Mouse (Mus musculus) intestine, postnatal 0 days (tissue): Measurements from ENCODE around the gene Arhgap22. TPM values are rescaled to one million over a fixed set of nuclear protein-coding genes. Genes with fewer than 3 reads are reported as not detected.

Experiments used
- ATAC-seq: fragments of 200-750 bp; cut with Nextera tagmentation; 2 replicates; pipeline ENCODE4 v1.8.0; 2017; ENCODE audit warnings: mild to moderate bottlenecking, moderate TSS enrichment, moderate library complexity
- H3K27ac ChIP-seq: fragments of 300-500 bp; sonication (generic); 2 replicates; pipeline ENCODE4 v1.5.1; 2014; ENCODE audit warnings: mild to moderate bottlenecking, low read depth, low read length, moderate library complexity
- H3K27me3 ChIP-seq: fragments of 300-500 bp; sonication (generic); replicated peaks from 2 replicates; pipeline ENCODE4 v1.6.1; 2014; ENCODE audit warnings: low read length, mixed read lengths; ENCODE audit not compliant: control insufficient read depth, insufficient read depth
- H3K36me3 ChIP-seq: fragments of 300-500 bp; sonication (generic); 2 replicates; pipeline ENCODE4 v1.6.1; 2014; ENCODE audit warnings: mild to moderate bottlenecking, moderate library complexity; ENCODE audit not compliant: control insufficient read depth, insufficient read depth
- H3K4me1 ChIP-seq: fragments of 300-500 bp; sonication (generic); replicated peaks from 2 replicates; pipeline ENCODE4 v1.6.1; 2014; ENCODE audit warnings: antibody characterized with exemption, low read length, mixed read lengths; ENCODE audit not compliant: control insufficient read depth, insufficient read depth
- H3K4me2 ChIP-seq: fragments of 300-500 bp; sonication (generic); replicated peaks from 2 replicates; pipeline ENCODE4 v1.6.1; 2014; ENCODE audit warnings: low read depth, mild to moderate bottlenecking, moderate library complexity
- H3K4me3 ChIP-seq: fragments of 300-500 bp; sonication (generic); 2 replicates; pipeline ENCODE4 v1.5.1; 2014; ENCODE audit warnings: low read depth, low read length
- H3K9ac ChIP-seq: fragments of 300-500 bp; sonication (generic); 2 replicates; pipeline ENCODE4 v1.6.1; 2014; ENCODE audit warnings: mild to moderate bottlenecking, low read depth, low read length
- H3K9me3 ChIP-seq: fragments of 300-500 bp; sonication (generic); 2 replicates; pipeline ENCODE4 v1.6.1; 2016; ENCODE audit warnings: mixed run types; ENCODE audit not compliant: control insufficient read depth
- CTCF ChIP-seq: sonication (generic); IDR thresholded peaks from 2 replicates; pipeline ENCODE4 v1.5.1; 2016; ENCODE audit warnings: low read depth, mild to moderate bottlenecking, control low read depth, antibody characterized with exemption, moderate library complexity
- WGBS: fragments of 180-500 bp; shearing (Covaris S2); extraction: QIAGEN DNeasy Blood & Tissue Kit; methylation state at CpG from one replicate; pipeline ENCODE4 v1.1.7; 2014; 5-methylcytosine and 5-hydroxymethylcytosine counted together
- polyA plus RNA-seq: library from polyadenylated mRNA; unstranded; fragments of >200 nt; fragmentation: Nextera tagmentation; extraction: Ambion mirVana; gene quantifications from 2 replicates; pipeline ENCODE4 v1.2.1, GENCODE M21; 2015

Arhgap22 gene
- polyA plus RNA-seq, 1 experiment from 2014 or later = 1.9 TPM

DNA sequence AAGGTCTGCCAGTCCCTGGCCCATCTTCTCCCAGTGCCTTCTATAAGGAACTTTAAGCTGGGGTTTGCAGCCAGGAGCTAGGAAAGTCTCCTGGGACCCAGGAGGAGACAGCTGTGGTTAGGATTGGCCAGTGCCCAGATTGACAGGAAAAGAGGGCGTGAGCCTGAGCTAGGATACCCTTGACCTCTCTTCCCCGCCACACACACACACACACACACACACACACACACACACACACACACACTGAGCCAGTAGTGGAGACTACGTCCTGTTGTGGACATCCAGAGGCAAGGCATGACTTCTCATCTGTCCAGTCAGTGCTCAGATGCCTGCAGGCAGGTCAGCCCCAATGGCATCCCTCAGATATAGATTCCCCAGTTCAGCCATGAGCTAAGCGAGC lies 147.7 kb downstream of the Arhgap22 start:
- H3K4me1 ChIP-seq = no peaks in the 10 kb centered on the region
- no peak for TF ChIP-seq CTCF

GRCm38 (mm10) chr14:33362122-33362521 lies 148.3 kb downstream of the Arhgap22 start:
- no peak for TF ChIP-seq CTCF
- Histone ChIP-seq H3K36me3 (no peaks in the 10 kb centered on the region), H3K4me3 (no peak overlapping the region), H3K4me1 (no peaks in the 10 kb centered on the region), H3K27me3 (peaks cover 7% of the 10 kb centered on the region; the same call in 1 of the 2 replicates), H3K27ac (no peak overlapping the region), H3K9ac (no peak overlapping the region), H3K9me3 (no peaks in the 10 kb centered on the region), H3K4me2 (no peak overlapping the region)
- WGBS = 32% methylated on average over 14 of the region's 14 CpGs
- no peak for ATAC-seq

More for the DNA sequence above, 147.7 kb downstream of the Arhgap22 start:
- 55% methylated on average over 4 of the region's 4 CpGs for WGBS
- no peaks in the 10 kb centered on the region for H3K36me3 ChIP-seq
- H3K9ac ChIP-seq = no peak overlapping the region
- no peak overlapping the region for H3K4me2 ChIP-seq
- peaks cover 7% of the 10 kb centered on the region; the same call in 1 of the 2 replicates for H3K27me3 ChIP-seq
- H3K9me3 ChIP-seq = no peaks in the 10 kb centered on the region
- no peak overlapping the region for H3K4me3 ChIP-seq
- ATAC-seq = no peak
- no peak overlapping the region for H3K27ac ChIP-seq

GRCm38 (mm10) chr14:33362807-33363206 lies 149.0 kb downstream of the Arhgap22 start:
- no peak for TF ChIP-seq CTCF
- Histone ChIP-seq H3K4me2 (no peak overlapping the region), H3K4me1 (no peaks in the 10 kb centered on the region), H3K36me3 (no peaks in the 10 kb centered on the region), H3K4me3 (no peak overlapping the region), H3K27ac (no peak overlapping the region), H3K27me3 (peaks cover 7% of the 10 kb centered on the region; the same call in 1 of the 2 replicates), H3K9ac (no peak overlapping the region), H3K9me3 (no peaks in the 10 kb centered on the region)
- ATAC-seq = no peak
- WGBS = 9% methylated on average over 10 of the region's 10 CpGs

DNA sequence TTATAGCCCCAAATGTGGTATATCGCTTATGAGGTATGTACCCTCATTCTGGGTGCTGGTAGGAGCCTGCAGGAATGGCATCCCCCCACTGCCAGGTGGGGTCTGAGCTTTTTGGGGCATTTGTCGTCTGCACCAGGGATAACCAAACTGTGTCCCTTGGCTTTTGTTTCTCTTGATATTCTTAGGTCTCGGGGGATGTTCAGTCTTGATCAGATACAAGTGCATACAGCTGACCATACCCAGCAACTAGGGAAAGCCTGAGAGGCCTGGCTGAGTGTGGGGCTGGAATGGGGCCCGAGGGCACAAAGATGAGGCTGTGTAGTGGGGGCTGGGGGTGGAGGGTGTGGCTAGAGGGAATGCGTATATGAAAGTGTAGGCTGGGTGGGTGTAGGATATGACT lies 149.8 kb downstream of the Arhgap22 start:
- TF ChIP-seq CTCF = no peak
- Histone ChIP-seq H3K27ac (no peak overlapping the region), H3K4me1 (no peaks in the 10 kb centered on the region), H3K36me3 (no peaks in the 10 kb centered on the region), H3K27me3 (peaks cover 7% of the 10 kb centered on the region; the same call in 1 of the 2 replicates), H3K9me3 (no peaks in the 10 kb centered on the region), H3K4me3 (no peak overlapping the region), H3K4me2 (no peak overlapping the region), H3K9ac (no peak overlapping the region)
- no peak for ATAC-seq
- WGBS = 62% methylated on average over 5 of the region's 5 CpGs

- Histone ChIP-seq H3K27ac (no peak overlapping the region), H3K4me2 (no peak overlapping the region), H3K36me3 (no peaks in the 10 kb centered on the region), H3K9ac (no peak overlapping the region), H3K4me1 (no peaks in the 10 kb centered on the region), H3K4me3 (no peak overlapping the region), H3K9me3 (no peaks in the 10 kb centered on the region), H3K27me3 (peaks cover 7% of the 10 kb centered on the region; the same call in 1 of the 2 replicates)
- ATAC-seq = no peak
- no peak for TF ChIP-seq CTCF
- WGBS = 72% methylated on average over 2 of the region's 2 CpGs
Observed at GRCm38 (mm10) chr14:33364061-33364460, 150.2 kb downstream of the Arhgap22 start.

DNA sequence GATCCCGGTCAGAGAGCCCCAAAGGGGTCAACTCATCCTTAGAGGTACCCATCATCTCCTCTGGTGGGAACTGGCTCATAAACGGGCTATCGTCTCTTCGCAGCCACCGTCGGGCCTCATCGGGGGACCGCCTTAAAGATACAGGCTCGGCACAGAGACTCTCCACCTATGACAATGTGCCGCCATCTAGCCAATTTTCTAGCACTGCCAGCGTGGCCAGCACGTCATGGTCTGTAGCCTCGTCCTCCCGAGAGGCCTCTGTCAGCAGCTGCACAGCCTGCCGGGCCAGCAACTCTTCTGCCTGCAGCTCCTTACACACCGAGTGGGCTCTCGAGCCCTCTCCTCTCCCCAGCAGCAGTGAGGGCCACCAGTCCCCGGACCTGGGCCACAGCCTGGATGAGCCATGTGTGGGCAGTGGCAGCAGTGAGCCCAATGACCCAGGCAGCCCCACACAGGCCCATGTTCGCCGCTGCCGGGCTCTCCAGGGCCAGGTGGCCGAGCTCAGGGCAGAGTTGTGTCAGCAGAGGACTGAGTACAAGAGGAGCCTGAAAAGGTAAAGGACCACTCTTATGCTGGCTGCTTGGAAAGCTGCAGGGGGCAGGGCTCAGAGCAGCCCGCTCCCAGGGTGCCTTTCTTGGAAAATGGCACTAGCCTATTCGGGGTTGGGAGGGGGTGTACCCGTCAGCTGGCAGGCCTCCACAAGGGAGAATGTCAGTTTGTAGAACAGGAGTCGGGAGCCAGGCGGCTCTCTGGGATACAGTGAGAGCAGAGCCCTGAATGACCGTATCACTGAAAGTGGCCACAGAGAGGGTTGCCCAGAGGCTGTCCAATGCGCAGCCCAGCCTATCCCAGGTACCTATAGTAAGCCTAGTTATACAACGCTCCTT lies 153.3 kb downstream of the Arhgap22 start:
- H3K27me3 ChIP-seq = 0 out of 2 replicates have a peak, but pooled peaks cover 4% of the 10 kb centered on the region
- no peaks in the 10 kb centered on the region for H3K36me3 ChIP-seq
- ATAC-seq = no peak
- H3K27ac ChIP-seq = no peak overlapping the region
- TF ChIP-seq CTCF = no peak
- no peak overlapping the region for H3K4me3 ChIP-seq
- H3K9me3 ChIP-seq = no peaks in the 10 kb centered on the region
- no peak overlapping the region for H3K4me2 ChIP-seq
- WGBS = 88% methylated on average over 30 of the region's 30 CpGs
- H3K9ac ChIP-seq = no peak overlapping the region
- H3K4me1 ChIP-seq = no peaks in the 10 kb centered on the region
